Mouse (Mus musculus): ENCODE measurements around the gene Loxl1.

- TF ChIP-seq CTCF (IDR thresholded peaks at IDR 0.05) (no peak), EP300 (IDR thresholded peaks at IDR 0.05; ENCODE audit: insufficient read depth, low read depth, low read length) (no peak), POLR2A (IDR thresholded peaks at IDR 0.05; ENCODE audit: insufficient read depth, low read depth, low read length) (no peak)
These were observed 34.7 kb downstream of the Loxl1 start for GRCm38 (mm10) chr9:58278313-58278712.

Measured in heart, adult 2 months (tissue).